ENCODE assay signal across 8 mouse cellular contexts in the genomic region with DNA sequence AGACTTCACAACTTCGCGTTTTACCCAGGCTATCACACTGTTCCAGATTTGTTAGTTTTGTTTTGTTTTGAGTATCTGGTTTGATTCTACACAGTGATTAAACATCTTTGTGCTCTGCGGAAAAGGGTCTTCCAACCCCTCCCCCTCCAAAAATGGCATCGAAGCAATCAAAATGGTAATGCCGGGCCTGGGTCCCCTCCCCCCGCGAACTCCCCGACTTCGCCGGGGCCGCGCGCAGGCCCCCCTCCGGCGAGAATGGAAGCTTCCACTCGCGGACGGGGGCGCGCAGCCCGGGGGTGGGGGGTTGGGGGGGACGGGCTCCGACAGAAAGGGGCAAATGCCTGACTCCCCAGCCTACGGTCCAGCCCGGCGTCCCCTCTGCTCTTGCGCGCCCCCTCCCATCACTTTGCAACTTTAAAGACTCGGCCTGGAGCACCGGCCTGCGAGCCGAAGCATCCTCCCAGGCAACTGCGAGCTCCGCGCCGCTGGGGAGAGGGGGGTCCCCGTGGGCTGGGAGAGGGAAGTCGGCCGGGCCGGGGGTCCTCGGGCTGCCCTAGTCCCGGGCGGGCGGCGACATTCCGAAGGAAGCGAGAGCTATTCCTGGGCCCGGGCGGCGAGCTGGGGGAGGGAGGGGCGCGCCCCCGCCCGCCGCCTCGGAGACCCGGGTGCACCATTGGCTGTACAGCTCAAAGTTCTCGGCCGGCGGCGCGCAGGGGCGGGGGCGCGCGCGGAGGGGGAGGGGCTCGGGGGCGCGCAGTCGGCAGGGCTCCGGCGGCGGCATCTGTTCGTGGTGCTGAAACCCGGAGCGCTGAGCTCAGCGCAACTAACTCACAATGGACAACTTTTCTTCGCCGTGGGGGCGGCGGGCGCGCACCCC. TPM values are rescaled to one million over a fixed set of nuclear protein-coding genes. Genes with fewer than 3 reads are reported as not detected.
DNase-seq lines count a peak whose midpoint lies in the region; ATAC-seq and TF ChIP-seq lines count a peak whose summit lies in the region.

No protein-coding gene starts in this region.

- peak overlapping the region; percentile 100 for H3K4me2 ChIP-seq in lung, embryonic 16.5 days (ENCODE audit: low read depth, low read length)

- ATAC-seq in frontal cortex, adult (ENCODE audit: low TSS enrichment) = peak; percentile 17; the same call in 1 of the 2 replicates
- peak; percentile 49 for ATAC-seq in lung, embryonic 16.5 days (ENCODE audit: low read depth)

- H3K27ac ChIP-seq in cerebellum, adult 2 months (ENCODE audit: insufficient read depth, low read length) = peak overlapping the region; percentile 98
- peak overlapping the region; percentile 67 for H3K27ac ChIP-seq in lung, embryonic 16.5 days (ENCODE audit: low read length)

- WGBS in cerebellum, adult 2 months = 1% methylated on average over 80 of the region's 84 CpGs
- WGBS in lung, embryonic 16.5 days = under 1% methylated on average over 57 of the region's 84 CpGs

- TF ChIP-seq POLR2A in cerebellum, adult 2 months (IDR thresholded peaks at IDR 0.05; ENCODE audit: borderline replicate concordance, insufficient read depth, low read length) = peak; percentile 29; the same call in 1 of the 2 replicates

- no peak for TF ChIP-seq CTCF in cerebellum, adult 2 months (IDR thresholded peaks at IDR 0.05; ENCODE audit: borderline replicate concordance, insufficient read depth, low read depth, low read length)

- no peaks in the 10 kb centered on the region for H3K9me3 ChIP-seq in lung, embryonic 16.5 days (ENCODE audit: control insufficient read depth, low read length)

- H3K4me1 ChIP-seq in cerebellum, adult 2 months (ENCODE audit: control insufficient read depth, insufficient read depth, low read length) = peaks cover 14% of the 10 kb centered on the region; the same call in 1 of the 2 replicates
- H3K4me1 ChIP-seq in lung, embryonic 16.5 days (replicated peaks; ENCODE audit: control insufficient read depth, insufficient read depth, low read length) = peaks cover 36% of the 10 kb centered on the region

- peak overlapping the region; percentile 96 for H3K4me3 ChIP-seq in cerebellum, adult 2 months (replicated peaks; ENCODE audit: insufficient read depth, low read depth, low read length)
- peak overlapping the region; percentile 76 for H3K4me3 ChIP-seq in lung, embryonic 16.5 days (ENCODE audit: low read length)

- H3K36me3 ChIP-seq in lung, embryonic 16.5 days (ENCODE audit: control insufficient read depth, insufficient read depth, low read length) = no peaks in the 10 kb centered on the region

- H3K9ac ChIP-seq in lung, embryonic 16.5 days (ENCODE audit: low read length) = peak overlapping the region; percentile 62

- DNase-seq in ES-CJ7 (ENCODE audit: low read depth, low spot score) = peak; percentile 74
- peak; percentile 83 to 89 for DNase-seq in cerebellum, adult 2 months
- DNase-seq in heart, postnatal 4 days = peak; percentile 86
- peak; percentile 78 for DNase-seq in layer of hippocampus, adult 9-11 months
- peak; percentile 54 for DNase-seq in retina, adult 2 months (ENCODE audit: low read depth, low spot score)
- DNase-seq in urinary bladder, postnatal 14 days (ENCODE audit: low spot score) = peak; percentile 56

- no peaks in the 10 kb centered on the region for H3K27me3 ChIP-seq in cerebellum, adult 2 months (ENCODE audit: control insufficient read depth, insufficient read depth, low read length)
- H3K27me3 ChIP-seq in lung, embryonic 16.5 days (ENCODE audit: control insufficient read depth, insufficient read depth, low read depth, low read length) = peaks cover 23% of the 10 kb centered on the region

RNA-seq across cellular contexts. Expression of a gene that starts 2.4 kb away (rescaled TPM):
- 36.5 and 37.1 TPM in 2 replicates for polyA plus RNA-seq in cerebellum, adult 2 months (2012; rRNA removed)
- 1 to 10 TPM in 1 of 2 experiments, under 1 TPM in 1; 0.68 to 1.5 TPM for total RNA-seq in heart, postnatal 4 days (2021)
- polyA plus RNA-seq in lung, embryonic 16.5 days (2015; fragmentation: Nextera tagmentation; extraction: Ambion mirVana) = 0.11 and 0.55 TPM in 2 replicates

Comparison
In these comparisons a context has a peak if more than half of its experiments do, and no peak if none do; other contexts are left out.
1. Peak in every context shown above with its lines: DNase-seq, ATAC-seq, H3K4me3 ChIP-seq and H3K27ac ChIP-seq.
2. RNA of a gene that starts 2.4 kb away (polyA plus RNA-seq): 36.5 to 37.1 TPM in cerebellum, adult 2 months; 0.11 to 0.55 TPM in lung, embryonic 16.5 days; every median in the first group is over 10 times any median in the second.